Mouse (Mus musculus): ENCODE data around the gene Xxylt1. TPM values are rescaled to one million over a fixed set of nuclear protein-coding genes. Genes with fewer than 3 reads are reported as not detected.

Xxylt1 gene
- total RNA-seq, 2 experiments from 2014 or later: 0.38 to 1.2 TPM

DNA sequence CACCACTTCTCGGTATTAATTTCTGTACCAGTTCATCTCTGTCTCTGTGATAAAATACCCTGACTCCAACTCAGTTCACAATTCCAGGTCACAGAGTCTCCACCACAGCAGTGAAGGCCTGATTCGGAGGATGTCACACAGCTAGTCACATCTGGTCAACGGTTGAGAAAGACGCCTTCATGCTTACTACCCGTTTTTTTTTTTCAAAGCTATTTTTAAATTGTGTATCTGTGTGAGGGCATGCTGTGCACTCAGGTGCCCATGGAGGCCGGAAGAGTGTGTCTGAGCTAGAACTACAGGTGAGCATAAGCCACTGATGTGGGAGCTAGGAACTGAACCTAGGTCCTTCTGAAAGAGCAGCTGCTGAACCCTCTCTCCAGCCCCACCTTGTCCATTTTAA, 16.4 kb downstream of the Xxylt1 start:
- no peak for ATAC-seq (replicated peaks; ENCODE audit: low FRiP score, poor library complexity, severe bottlenecking)

GRCm38 (mm10) chr16:31062918-31063317, 18.3 kb downstream of the Xxylt1 start:
- no peak for ATAC-seq (replicated peaks; ENCODE audit: low FRiP score, poor library complexity, severe bottlenecking)

DNA sequence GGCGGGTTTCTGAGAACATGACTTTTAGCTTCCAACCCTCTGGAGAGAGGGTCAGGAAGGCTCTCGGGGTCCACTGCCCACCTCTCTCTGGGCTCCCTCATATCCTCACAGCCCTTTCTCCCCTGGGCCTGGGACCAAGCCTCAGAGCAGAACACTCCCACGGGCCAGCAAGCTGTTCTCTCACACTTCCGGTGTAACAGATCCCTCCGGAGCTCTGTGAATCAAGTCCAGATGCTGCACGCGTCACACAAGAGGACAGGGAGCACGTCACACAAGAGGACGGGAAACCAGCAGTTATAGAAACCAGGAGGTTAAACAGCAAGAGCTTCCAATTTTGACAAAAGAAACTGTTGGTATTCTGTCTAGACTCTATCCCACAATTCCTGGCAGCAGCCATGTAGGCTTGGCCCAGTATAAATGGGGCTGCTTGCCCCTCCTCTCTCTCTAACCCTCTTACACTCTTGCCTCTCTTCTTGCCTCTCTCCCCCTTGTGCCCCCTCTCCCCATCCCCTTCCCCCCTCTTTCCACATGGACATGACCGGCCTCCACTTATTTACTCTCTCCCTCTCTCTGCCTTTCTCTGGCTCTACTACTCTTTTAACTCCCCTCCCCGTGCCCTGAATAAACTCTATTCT, 19.9 kb downstream of the Xxylt1 start:
- no peak for ATAC-seq (replicated peaks; ENCODE audit: low FRiP score, poor library complexity, severe bottlenecking)

- ATAC-seq (replicated peaks; ENCODE audit: low FRiP score, poor library complexity, severe bottlenecking): no peak
Measured at GRCm38 (mm10) chr16:31060714-31061113, 20.5 kb downstream of the Xxylt1 start.

DNA sequence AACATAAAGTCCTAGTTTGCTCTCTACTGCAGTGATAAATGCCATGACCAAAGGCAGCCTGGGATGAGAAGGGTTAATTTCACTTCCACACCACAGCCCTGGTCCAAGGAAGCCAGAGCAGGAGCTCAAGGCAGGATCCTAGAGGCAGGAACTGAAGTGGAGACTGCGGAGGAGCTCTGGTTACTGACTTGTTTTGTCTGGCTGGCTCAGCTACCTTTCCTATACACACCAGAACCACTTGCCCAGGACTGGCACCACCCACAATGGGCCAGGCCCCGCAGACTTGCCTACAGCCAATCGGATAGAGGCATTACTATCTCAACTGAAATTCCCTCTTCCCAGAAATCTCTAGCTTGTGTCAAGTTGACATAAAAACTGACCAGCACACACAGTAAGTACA, 21.0 kb downstream of the Xxylt1 start:
- ATAC-seq (replicated peaks; ENCODE audit: low FRiP score, poor library complexity, severe bottlenecking): no peak

- ATAC-seq (replicated peaks; ENCODE audit: low FRiP score, poor library complexity, severe bottlenecking): no peak
Measured at GRCm38 (mm10) chr16:31059730-31060129, 21.5 kb downstream of the Xxylt1 start.

DNA sequence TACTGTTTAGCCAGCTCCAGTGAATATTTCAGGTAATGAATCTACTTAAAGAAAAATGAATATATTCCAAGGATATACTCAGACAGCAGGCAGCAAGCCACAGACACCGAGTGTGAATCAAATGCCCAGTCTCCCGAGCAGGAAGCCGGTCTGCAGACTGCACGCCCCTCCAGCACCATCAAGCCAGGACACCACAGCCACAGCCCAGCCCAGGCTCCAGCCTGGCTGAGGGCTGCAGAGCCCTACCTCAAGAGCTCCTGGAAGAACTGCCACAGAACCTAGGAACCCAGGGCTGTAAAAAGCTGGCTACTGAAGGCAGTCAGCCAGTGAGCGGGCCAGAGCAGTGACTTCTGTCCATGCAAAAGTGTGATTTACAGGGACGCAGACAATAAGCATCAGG, 28.4 kb downstream of the Xxylt1 start:
- ATAC-seq (replicated peaks; ENCODE audit: low FRiP score, poor library complexity, severe bottlenecking): no peak

GRCm38 (mm10) chr16:31052177-31052726, 29.0 kb downstream of the Xxylt1 start:
- ATAC-seq (replicated peaks; ENCODE audit: low FRiP score, poor library complexity, severe bottlenecking): no peak

DNA sequence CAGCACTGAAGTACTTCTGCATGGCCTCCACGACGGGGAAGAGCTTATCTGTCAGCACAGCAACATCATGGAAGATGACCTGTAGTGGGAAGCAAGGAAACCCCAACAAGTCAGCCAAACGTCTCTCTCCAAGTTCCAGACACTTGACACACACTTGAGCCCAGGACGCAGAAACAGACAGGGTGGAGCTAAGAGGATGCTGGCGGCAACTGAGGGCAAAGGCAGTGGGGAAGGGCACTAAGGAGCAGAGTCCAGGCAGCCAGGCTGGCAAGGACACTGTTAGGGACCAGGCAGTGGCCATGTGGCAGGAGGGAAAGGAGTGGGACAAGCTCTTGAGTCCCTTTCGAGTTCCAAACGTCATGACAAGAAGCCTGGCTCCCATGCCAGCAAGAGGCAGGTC, 30.5 kb downstream of the Xxylt1 start:
- ATAC-seq (replicated peaks; ENCODE audit: low FRiP score, poor library complexity, severe bottlenecking): no peak

DNA sequence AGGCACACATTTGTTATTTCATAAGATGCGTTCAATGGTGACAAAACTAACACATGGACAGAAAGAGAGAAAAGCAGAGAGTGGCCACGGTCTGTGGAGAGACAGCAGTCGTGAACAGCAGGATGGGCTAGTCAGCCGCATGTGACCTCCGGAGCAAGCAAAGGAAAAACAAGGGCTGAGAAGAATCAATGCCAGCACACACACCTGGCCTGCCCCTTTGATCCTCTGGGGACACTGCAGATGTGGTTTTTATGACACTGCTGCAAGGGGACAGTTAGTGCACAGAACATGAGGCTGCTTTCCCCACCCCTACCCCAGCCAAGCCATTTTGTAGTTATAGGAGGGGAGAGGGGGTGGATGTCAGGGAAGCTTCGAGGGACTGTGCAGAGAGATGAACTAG, 33.0 kb downstream of the Xxylt1 start:
- no peak for ATAC-seq (replicated peaks; ENCODE audit: low FRiP score, poor library complexity, severe bottlenecking)

GRCm38 (mm10) chr16:31047186-31047898, 33.9 kb downstream of the Xxylt1 start:
- ATAC-seq (replicated peaks; ENCODE audit: low FRiP score, poor library complexity, severe bottlenecking): no peak

- no peak for ATAC-seq (replicated peaks; ENCODE audit: low FRiP score, poor library complexity, severe bottlenecking)
Measured at GRCm38 (mm10) chr16:31046217-31046659, 35.0 kb downstream of the Xxylt1 start.

- no peak for ATAC-seq (replicated peaks; ENCODE audit: low FRiP score, poor library complexity, severe bottlenecking)
Measured at GRCm38 (mm10) chr16:31045211-31045610, 36.0 kb downstream of the Xxylt1 start.

DNA sequence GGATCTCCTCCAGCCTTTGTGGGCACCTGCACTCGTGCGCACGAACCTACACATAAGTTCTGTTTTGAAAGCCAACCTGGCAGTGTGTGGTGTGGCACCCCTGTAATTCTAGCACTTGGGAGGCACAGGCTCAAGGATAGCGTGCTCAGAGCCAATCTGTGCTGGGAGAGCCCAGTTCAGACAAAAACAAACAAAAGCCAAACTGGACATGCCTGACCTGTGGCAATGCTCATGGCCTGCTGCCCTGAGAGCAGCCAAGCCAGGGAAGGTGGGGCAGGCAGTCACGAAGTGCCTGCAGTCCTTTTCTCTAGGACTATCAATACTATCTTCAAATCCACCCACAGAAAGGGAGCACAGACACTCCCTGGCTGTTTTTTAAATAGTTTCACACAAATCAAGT, 38.1 kb downstream of the Xxylt1 start:
- ATAC-seq (replicated peaks; ENCODE audit: low FRiP score, poor library complexity, severe bottlenecking): no peak

DNA sequence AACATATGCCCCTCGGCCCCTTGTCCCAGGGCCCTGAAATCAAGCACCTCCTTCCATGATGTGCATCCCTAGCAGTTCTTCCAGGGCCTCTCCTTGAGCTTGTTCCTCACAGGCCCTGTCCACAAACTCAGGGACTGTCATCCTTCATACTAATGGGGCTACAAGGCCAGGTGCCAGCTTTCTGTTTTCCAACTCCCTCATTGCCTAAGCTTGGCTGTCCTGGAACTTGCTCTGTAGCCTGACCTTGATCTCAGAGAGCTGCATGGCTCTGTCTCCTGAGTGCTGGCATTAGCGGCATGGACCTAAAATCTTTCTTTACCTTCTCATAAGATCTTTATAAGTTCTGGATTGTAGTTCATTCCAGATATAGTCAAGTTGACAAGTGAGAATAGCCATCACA, 39.7 kb downstream of the Xxylt1 start:
- no peak for ATAC-seq (replicated peaks; ENCODE audit: low FRiP score, poor library complexity, severe bottlenecking)

DNA sequence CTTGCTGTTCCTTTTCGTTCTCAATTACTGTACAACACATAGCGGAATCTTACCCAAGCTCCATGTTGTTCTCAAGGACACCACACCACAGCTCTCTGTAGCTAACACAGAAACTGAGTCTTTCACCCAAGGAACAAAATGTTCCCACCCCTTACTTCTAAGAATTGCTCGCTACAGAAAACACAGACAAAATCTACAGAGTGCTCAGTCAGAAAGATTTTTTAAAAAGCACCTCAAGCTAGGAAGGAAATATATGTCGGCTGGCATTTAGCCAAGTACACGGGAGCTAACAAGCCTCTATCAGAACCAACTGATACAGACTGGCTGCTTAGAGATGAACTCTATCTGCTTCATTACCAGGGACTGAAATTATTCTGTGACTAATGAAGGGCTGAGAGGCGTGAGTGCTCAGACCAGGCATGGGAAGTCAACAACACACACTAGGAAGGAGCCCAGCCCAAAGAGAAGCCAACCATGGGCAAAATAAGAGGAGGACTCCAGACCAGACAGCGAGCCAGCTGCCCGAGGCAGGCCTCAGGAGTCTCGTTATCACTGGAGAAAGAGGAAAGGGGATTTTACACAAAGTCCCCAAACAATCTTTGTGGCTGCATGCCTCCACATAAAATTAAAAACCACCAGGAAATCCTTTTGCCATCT, 41.3 kb downstream of the Xxylt1 start:
- no peak for ATAC-seq (replicated peaks; ENCODE audit: low FRiP score, poor library complexity, severe bottlenecking)

- ATAC-seq (replicated peaks; ENCODE audit: low FRiP score, poor library complexity, severe bottlenecking): no peak
Measured at GRCm38 (mm10) chr16:31037431-31037830, 43.8 kb downstream of the Xxylt1 start.

- no peak for ATAC-seq (replicated peaks; ENCODE audit: low FRiP score, poor library complexity, severe bottlenecking)
Measured at GRCm38 (mm10) chr16:31035651-31036245, 45.5 kb downstream of the Xxylt1 start.

DNA sequence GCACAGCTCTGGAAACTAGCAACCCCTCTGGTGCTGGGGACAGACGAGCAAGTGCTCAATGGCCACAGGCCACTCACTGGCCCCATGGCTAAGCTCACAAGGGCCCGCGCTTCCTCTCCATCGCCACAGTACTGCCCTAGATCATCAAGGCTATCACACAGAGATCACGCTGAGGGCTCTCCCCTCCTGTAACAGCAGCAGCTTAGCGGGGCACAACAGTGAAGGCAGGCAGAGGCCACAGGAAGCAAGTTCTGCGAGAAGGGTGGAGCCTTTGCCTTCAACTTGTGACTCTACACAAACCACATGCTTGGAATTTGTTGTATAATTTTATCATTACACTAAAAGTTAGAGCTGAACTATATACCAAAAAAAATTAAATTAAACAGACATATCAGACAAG, 46.0 kb downstream of the Xxylt1 start:
- ATAC-seq (replicated peaks; ENCODE audit: low FRiP score, poor library complexity, severe bottlenecking): no peak

- no peak for ATAC-seq (replicated peaks; ENCODE audit: low FRiP score, poor library complexity, severe bottlenecking)
Measured at GRCm38 (mm10) chr16:31034051-31034450, 47.2 kb downstream of the Xxylt1 start.

All from erythroblast, adult 5-6 weeks (primary cell).